Mouse (Mus musculus) stomach, embryonic 15.5 days (tissue): Measurements from ENCODE around the gene D130052B06Rik. TPM values are rescaled to one million over a fixed set of nuclear protein-coding genes. Genes with fewer than 3 reads are reported as not detected.

ENCODE experiments used
- ATAC-seq: fragments of 200-750 bp; cut with Nextera tagmentation; 2 replicates; pipeline ENCODE4 v1.8.0; 2017; ENCODE audit warnings: low read depth, moderate number of reproducible peaks, moderate TSS enrichment; ENCODE audit not compliant: insufficient read depth, low FRiP score
- H3K27ac ChIP-seq: fragments of 300-500 bp; sonication (generic); 2 replicates; pipeline ENCODE4 v1.5.1; 2015; ENCODE audit warnings: mild to moderate bottlenecking, inconsistent platforms
- H3K27me3 ChIP-seq: fragments of 300-500 bp; sonication (generic); replicated peaks from 2 replicates; pipeline ENCODE4 v1.6.1; 2015; ENCODE audit warnings: inconsistent platforms
- H3K36me3 ChIP-seq: fragments of 300-500 bp; sonication (generic); 2 replicates; pipeline ENCODE4 v1.6.1; 2015; ENCODE audit warnings: inconsistent platforms
- H3K4me1 ChIP-seq: fragments of 300-500 bp; sonication (generic); 2 replicates; pipeline ENCODE4 v1.6.1; 2015; ENCODE audit warnings: inconsistent platforms
- H3K4me2 ChIP-seq: fragments of 300-500 bp; sonication (generic); 2 replicates; pipeline ENCODE4 v1.6.1; 2015; ENCODE audit warnings: mild to moderate bottlenecking, inconsistent platforms
- H3K4me3 ChIP-seq: fragments of 300-500 bp; sonication (generic); replicated peaks from 2 replicates; pipeline ENCODE4 v1.5.1; 2015; ENCODE audit warnings: inconsistent platforms
- H3K9ac ChIP-seq: fragments of 300-500 bp; sonication (generic); 2 replicates; pipeline ENCODE4 v1.6.1; 2015; ENCODE audit warnings: inconsistent platforms
- H3K9me3 ChIP-seq: fragments of 300-500 bp; sonication (generic); 2 replicates; pipeline ENCODE4 v1.6.1; 2016; ENCODE audit warnings: inconsistent platforms
- WGBS: fragments of 180-500 bp; shearing (Covaris S2); methylation state at CpG from one replicate; pipeline ENCODE4 v1.1.7; 2015; 5-methylcytosine and 5-hydroxymethylcytosine counted together
- polyA plus RNA-seq: library from polyadenylated mRNA; unstranded; fragments of >200 nt; fragmentation: Nextera tagmentation; extraction: Ambion mirVana; gene quantifications from 2 replicates; pipeline ENCODE4 v1.2.1, GENCODE M21; 2015

D130052B06Rik gene
- polyA plus RNA-seq: not detected in 2 replicates

- H3K9ac ChIP-seq: no peak within 1 kb of the TSS
- no peak for ATAC-seq
- H3K4me2 ChIP-seq: no peak within 1 kb of the TSS
- H3K4me1 ChIP-seq: no peaks in the 10 kb centered on the region
- no peaks in the 10 kb centered on the region for H3K36me3 ChIP-seq
- no peaks in the 10 kb centered on the region for H3K9me3 ChIP-seq
- no peak within 1 kb of the TSS for H3K4me3 ChIP-seq
- H3K27me3 ChIP-seq: no peaks in the 10 kb centered on the region
- 63% methylated on average over 4 of the region's 4 CpGs for WGBS
- no peak within 1 kb of the TSS for H3K27ac ChIP-seq
Measured at GRCm38 (mm10) chr11:33598986-33599385, at the start of gene D130052B06Rik. Gene D130052B06Rik (plus strand): TSS chr11:33599302.

GRCm38 (mm10) chr11:33550861-33551560, 48.1 kb upstream of the D130052B06Rik start:
- Histone ChIP-seq H3K9me3 (no peaks in the 10 kb centered on the region), H3K4me2 (no peak overlapping the region), H3K36me3 (no peaks in the 10 kb centered on the region), H3K27ac (no peak overlapping the region), H3K9ac (no peak overlapping the region), H3K4me3 (no peak overlapping the region), H3K4me1 (no peaks in the 10 kb centered on the region), H3K27me3 (no peaks in the 10 kb centered on the region)
- no peak for ATAC-seq
- 79% methylated on average over 14 of the region's 14 CpGs for WGBS

- no peak; the same call in 1 of the 2 replicates for ATAC-seq
- Histone ChIP-seq H3K9me3 (no peaks in the 10 kb centered on the region), H3K27me3 (no peaks in the 10 kb centered on the region), H3K4me3 (no peak overlapping the region), H3K27ac (no peak overlapping the region), H3K4me1 (no peaks in the 10 kb centered on the region), H3K4me2 (no peak overlapping the region), H3K36me3 (no peaks in the 10 kb centered on the region), H3K9ac (no peak overlapping the region)
- WGBS: 77% methylated on average over 8 of the region's 8 CpGs
Measured at GRCm38 (mm10) chr11:33554123-33554522, 45.0 kb upstream of the D130052B06Rik start.

- no peak overlapping the region for H3K9ac ChIP-seq
- no peak overlapping the region for H3K4me2 ChIP-seq
- H3K27me3 ChIP-seq: no peaks in the 10 kb centered on the region
- no peaks in the 10 kb centered on the region for H3K9me3 ChIP-seq
- H3K4me1 ChIP-seq: no peaks in the 10 kb centered on the region
- H3K27ac ChIP-seq: no peak overlapping the region
- H3K4me3 ChIP-seq: no peak overlapping the region
- no peaks in the 10 kb centered on the region for H3K36me3 ChIP-seq
- 73% methylated on average over 2 of the region's 2 CpGs for WGBS
- ATAC-seq: no peak
Measured at GRCm38 (mm10) chr11:33563921-33564320, 35.2 kb upstream of the D130052B06Rik start.

GRCm38 (mm10) chr11:33570413-33570812, 28.7 kb upstream of the D130052B06Rik start:
- H3K4me2 ChIP-seq: no peak overlapping the region
- no peaks in the 10 kb centered on the region for H3K36me3 ChIP-seq
- no peak overlapping the region for H3K27ac ChIP-seq
- H3K27me3 ChIP-seq: no peaks in the 10 kb centered on the region
- no peak for ATAC-seq
- H3K4me3 ChIP-seq: no peak overlapping the region
- H3K4me1 ChIP-seq: no peaks in the 10 kb centered on the region
- no peaks in the 10 kb centered on the region for H3K9me3 ChIP-seq
- H3K9ac ChIP-seq: no peak overlapping the region

GRCm38 (mm10) chr11:33574944-33575343, 24.2 kb upstream of the D130052B06Rik start:
- Histone ChIP-seq H3K9ac (no peak overlapping the region), H3K4me1 (no peaks in the 10 kb centered on the region), H3K36me3 (no peaks in the 10 kb centered on the region), H3K4me2 (no peak overlapping the region), H3K4me3 (no peak overlapping the region), H3K9me3 (no peaks in the 10 kb centered on the region), H3K27ac (no peak overlapping the region), H3K27me3 (no peaks in the 10 kb centered on the region)
- no peak for ATAC-seq
- WGBS: 81% methylated on average over 3 of the region's 3 CpGs

- no peak within 1 kb of the TSS for H3K27ac ChIP-seq
- H3K4me3 ChIP-seq: no peak within 1 kb of the TSS
- no peaks in the 10 kb centered on the region for H3K27me3 ChIP-seq
- no peaks in the 10 kb centered on the region for H3K4me1 ChIP-seq
- 58% methylated on average over 6 of the region's 6 CpGs for WGBS
- no peaks in the 10 kb centered on the region for H3K36me3 ChIP-seq
- no peaks in the 10 kb centered on the region for H3K9me3 ChIP-seq
- H3K9ac ChIP-seq: no peak within 1 kb of the TSS
- H3K4me2 ChIP-seq: no peak within 1 kb of the TSS
- ATAC-seq: no peak
Measured at GRCm38 (mm10) chr11:33578859-33579258, 20.2 kb upstream of the D130052B06Rik start, which contains the start of gene Gabrp. Gene Gabrp (minus strand): TSS chr11:33578959.

- Histone ChIP-seq H3K4me1 (no peaks in the 10 kb centered on the region), H3K9ac (no peak overlapping the region), H3K27me3 (no peaks in the 10 kb centered on the region), H3K4me2 (no peak overlapping the region), H3K36me3 (no peaks in the 10 kb centered on the region), H3K4me3 (no peak overlapping the region), H3K27ac (no peak overlapping the region), H3K9me3 (no peaks in the 10 kb centered on the region)
- ATAC-seq: no peak
- 35% methylated on average over 3 of the region's 3 CpGs for WGBS
Measured at GRCm38 (mm10) chr11:33579621-33580020, 19.5 kb upstream of the D130052B06Rik start.

- Histone ChIP-seq H3K4me2 (no peak overlapping the region), H3K4me3 (no peak overlapping the region), H3K4me1 (no peaks in the 10 kb centered on the region), H3K9me3 (no peaks in the 10 kb centered on the region), H3K27me3 (no peaks in the 10 kb centered on the region), H3K27ac (no peak overlapping the region), H3K9ac (no peak overlapping the region), H3K36me3 (no peaks in the 10 kb centered on the region)
- ATAC-seq: no peak
- WGBS: 73% methylated on average over 6 of the region's 6 CpGs
Measured at GRCm38 (mm10) chr11:33586614-33587013, 12.5 kb upstream of the D130052B06Rik start.

GRCm38 (mm10) chr11:33590771-33591170, 8.3 kb upstream of the D130052B06Rik start:
- ATAC-seq: no peak
- no peak overlapping the region for H3K9ac ChIP-seq

GRCm38 (mm10) chr11:33592826-33593225, 6.3 kb upstream of the D130052B06Rik start:
- Histone ChIP-seq H3K9ac (no peak overlapping the region), H3K27me3 (no peaks in the 10 kb centered on the region), H3K4me2 (no peak overlapping the region), H3K36me3 (no peaks in the 10 kb centered on the region), H3K4me1 (no peaks in the 10 kb centered on the region), H3K9me3 (no peaks in the 10 kb centered on the region), H3K27ac (no peak overlapping the region), H3K4me3 (no peak overlapping the region)
- ATAC-seq: no peak
- 77% methylated on average over 4 of the region's 4 CpGs for WGBS

More at GRCm38 (mm10) chr11:33590771-33591170, 8.3 kb upstream of the D130052B06Rik start:
- no peaks in the 10 kb centered on the region for H3K27me3 ChIP-seq
- no peak overlapping the region for H3K27ac ChIP-seq
- 83% methylated on average over 3 of the region's 3 CpGs for WGBS
- H3K4me3 ChIP-seq: no peak overlapping the region
- H3K9me3 ChIP-seq: no peaks in the 10 kb centered on the region
- H3K36me3 ChIP-seq: no peaks in the 10 kb centered on the region
- H3K4me1 ChIP-seq: no peaks in the 10 kb centered on the region
- no peak overlapping the region for H3K4me2 ChIP-seq

- Histone ChIP-seq H3K9me3 (no peaks in the 10 kb centered on the region), H3K27me3 (no peaks in the 10 kb centered on the region), H3K27ac (no peak overlapping the region), H3K4me1 (no peaks in the 10 kb centered on the region), H3K9ac (no peak overlapping the region), H3K4me2 (no peak overlapping the region), H3K36me3 (no peaks in the 10 kb centered on the region), H3K4me3 (no peak overlapping the region)
- no peak for ATAC-seq
- 72% methylated on average over 4 of the region's 4 CpGs for WGBS
Measured at GRCm38 (mm10) chr11:33596655-33597054, 2.4 kb upstream of the D130052B06Rik start.
